Mouse (Mus musculus): ENCODE results near the gene Cwc22.

Gene Cwc22

GRCm38 (mm10) chr2:77945596-77946485 lies at the start of gene Cwc22:
Gene Cwc22 (minus strand): TSS chr2:77946375.
- in situ Hi-C loops (cut with MboI): no loop called here

DNA sequence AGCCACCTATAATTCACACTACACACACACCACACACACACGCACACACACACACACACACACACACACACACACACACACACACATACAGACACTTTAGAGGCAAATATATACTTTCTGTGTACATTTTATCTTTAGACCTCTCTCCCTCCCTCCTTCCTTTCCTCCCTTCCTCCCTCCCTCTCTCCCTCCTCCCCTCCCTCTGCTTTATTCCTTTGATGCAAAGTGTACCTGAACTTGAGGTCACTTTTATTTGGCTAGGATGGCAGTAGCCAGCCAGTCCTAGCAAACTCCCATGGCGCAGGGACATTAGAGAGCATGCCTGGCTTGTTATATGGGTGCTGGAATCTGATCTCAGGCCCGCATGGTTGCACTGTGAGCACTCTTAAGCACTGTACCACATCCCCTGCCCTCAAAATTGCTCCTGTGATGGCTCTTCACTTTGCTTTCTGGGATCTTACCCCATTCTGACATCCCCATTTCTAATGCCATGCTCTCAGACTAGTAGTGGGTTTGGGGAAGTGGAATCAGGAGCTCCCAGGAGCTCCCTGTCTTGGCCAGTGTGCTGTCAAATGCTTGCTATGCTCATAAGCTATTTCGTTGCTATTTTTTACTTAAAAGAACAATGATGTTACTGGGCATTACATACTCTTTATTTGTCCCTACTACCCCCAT lies 47.7 kb upstream of the Cwc22 start:
- in situ Hi-C loops (cut with MboI): no loop called here

DNA sequence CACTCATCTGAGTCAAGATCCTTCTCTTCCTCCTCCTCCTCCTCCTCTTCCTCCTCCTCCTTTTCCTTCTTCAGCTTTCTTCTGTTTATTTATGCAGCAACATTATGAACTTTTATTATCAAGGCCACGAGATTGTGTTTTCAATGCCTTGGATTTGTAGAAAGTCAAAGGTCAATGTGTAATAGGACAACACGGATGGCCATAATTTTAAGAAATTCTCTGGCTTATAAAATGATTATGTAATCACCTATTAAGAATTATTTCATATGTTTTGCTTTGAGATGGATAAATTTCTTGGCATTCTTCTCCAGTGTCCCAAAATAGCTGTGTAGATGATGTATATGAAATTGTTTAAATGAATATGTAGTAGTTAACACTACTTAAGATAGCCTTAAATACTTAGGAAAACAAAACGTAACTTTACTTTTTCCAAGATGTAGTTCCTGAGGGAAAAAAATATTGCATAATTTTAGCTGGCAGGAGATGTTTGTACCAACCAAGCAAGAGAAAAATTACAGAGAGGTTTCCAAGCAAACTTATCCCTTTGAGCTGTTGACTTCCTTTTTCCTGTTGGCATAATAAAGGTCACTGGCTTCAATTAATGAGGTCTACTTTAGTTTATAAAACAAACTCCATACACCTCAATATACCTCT lies 46.9 kb upstream of the Cwc22 start:
- in situ Hi-C loops (cut with MboI): no loop called here

GRCm38 (mm10) chr2:77990820-77991219 lies 44.6 kb upstream of the Cwc22 start:
- in situ Hi-C loops (cut with MboI): no loop called here

DNA sequence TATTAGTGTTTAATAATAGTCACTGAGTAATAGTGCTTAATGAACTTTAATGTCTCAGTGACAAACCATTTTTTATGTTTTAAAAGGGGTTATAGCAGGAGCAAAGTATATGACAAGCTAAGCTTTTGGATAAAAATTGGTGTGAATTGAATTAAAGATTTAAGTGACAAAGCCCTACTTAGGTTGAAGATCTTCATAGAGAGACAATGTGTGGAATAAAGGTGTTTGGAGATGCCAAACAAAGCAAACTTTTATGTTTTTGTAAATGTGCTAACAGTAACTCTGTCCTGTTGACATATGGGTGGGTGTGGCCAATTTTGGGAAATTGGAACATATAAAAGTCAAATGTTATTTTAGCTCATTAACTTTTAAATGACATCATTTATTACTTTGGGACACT lies 43.9 kb upstream of the Cwc22 start:
- in situ Hi-C loops (cut with MboI): no loop called here

- in situ Hi-C loops (cut with MboI): no loop called here
These were observed 43.2 kb upstream of the Cwc22 start for GRCm38 (mm10) chr2:77989390-77989789.

DNA sequence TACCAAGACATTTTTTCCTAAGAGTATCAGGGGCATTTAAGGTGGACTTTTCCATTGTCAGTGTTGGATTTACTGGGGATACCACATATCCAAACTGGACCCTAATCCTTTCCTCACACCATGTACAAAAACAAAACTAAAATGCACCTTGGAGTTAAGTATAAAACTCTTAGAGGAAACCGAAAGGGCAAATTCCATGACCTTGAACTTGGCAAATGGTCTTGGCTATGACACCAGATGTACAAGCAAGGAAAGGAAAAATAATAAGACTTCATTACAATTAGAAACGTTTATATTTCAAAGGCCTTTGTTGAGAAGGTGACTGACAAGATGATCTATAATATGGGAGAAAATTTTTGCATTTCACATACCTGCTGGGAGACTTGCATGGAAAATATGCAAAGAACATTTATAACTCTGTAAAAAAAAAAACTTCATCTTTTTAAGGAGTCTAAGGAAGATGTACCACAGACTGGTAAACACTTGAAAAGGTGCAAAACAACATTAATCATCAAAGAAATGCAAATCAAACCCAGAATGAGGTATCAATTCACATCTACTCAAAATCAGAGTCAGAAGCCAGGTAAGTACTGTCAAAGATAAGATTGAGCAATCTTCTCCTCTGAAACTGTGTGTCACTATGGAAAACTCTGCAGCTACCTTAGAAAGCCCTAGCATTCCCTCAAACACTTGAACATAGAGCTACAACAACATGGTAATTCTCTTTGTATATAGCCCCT lies 40.0 kb upstream of the Cwc22 start:
- in situ Hi-C loops (cut with MboI): no loop called here

DNA sequence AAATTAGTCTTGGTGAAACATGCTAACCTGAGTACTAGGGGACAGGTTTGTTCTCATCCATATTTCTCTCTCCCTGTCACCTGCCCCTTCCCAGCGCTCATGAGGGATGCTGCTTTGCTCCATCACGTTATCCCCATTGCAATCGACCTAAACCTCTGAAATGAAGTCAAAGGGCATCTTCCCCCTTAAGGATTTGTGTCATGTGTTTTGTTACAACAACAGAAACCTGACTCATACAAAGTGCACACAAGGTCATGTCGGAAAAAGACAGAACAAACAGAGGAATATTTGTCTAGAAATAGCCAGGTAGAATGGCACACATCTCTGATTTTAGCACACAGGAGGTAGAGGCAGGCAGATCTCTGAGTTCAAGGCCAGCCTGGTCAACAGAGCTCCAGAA lies 38.0 kb upstream of the Cwc22 start:
- in situ Hi-C loops (cut with MboI): no loop called here

GRCm38 (mm10) chr2:77981826-77982225 lies 35.7 kb upstream of the Cwc22 start:
- in situ Hi-C loops (cut with MboI): no loop called here

- in situ Hi-C loops (cut with MboI): no loop called here
These were observed 34.5 kb upstream of the Cwc22 start for GRCm38 (mm10) chr2:77980696-77981095.

DNA sequence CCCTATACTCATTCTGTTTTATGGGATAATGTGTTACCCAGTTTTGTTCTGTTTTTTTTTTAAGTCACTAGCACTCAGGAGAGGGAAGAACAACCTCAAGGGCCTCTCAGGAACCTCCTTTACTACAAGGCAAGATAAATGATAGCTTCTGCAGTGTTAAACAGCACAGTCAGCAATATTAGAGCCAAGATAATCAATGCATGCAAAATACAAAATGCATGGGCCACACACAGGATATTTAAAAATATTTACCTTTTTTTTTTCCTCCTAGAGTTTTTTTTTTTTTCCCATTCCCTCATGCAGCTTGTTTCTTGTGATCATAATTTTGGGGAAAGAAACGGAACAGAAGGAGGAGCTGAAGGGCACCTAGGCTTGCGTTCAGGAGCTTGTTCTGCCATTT lies 33.3 kb upstream of the Cwc22 start:
- in situ Hi-C loops (cut with MboI): no loop called here

DNA sequence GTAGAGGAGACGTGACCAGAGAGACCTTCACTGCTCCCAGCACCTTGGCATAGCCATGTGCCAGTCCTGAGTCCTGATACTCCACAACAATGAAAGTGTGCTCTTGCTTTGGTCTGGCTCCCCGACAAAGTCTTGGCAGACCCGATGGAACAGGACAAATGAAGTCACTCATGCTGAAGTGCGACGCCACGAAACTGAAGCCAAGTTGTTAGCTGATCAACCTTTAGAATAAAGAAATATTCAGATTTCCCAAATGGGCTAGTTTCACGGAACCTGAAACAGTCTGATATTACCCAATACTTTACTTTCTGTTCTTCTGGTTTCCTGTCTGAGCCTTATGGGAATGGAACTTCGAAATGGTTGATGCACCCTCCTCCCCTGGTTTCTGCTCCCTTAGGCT lies 32.9 kb upstream of the Cwc22 start:
- in situ Hi-C loops (cut with MboI): no loop called here

- in situ Hi-C loops (cut with MboI): no loop called here
These were observed 32.1 kb upstream of the Cwc22 start for GRCm38 (mm10) chr2:77978256-77978655.

GRCm38 (mm10) chr2:77976321-77976920 lies 30.2 kb upstream of the Cwc22 start:
- in situ Hi-C loops (cut with MboI): no loop called here

DNA sequence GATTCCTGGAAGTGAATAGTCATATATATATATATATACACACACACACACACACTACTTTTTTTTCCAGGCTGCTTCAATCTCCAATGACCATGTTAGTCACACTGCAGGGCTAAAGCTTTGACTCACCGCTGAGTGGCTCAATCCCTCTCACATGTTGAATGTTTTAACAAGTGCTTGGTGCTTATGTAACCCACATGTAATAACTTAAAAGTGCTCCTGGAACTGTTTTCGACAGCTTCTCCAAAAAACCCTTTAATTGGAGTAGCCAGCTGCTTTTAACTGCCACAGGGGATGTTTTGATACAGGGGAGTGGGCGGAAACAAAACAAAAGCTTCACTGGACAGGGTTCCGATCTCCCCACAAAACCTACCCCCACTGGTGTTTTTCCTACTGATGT lies 29.4 kb upstream of the Cwc22 start:
- in situ Hi-C loops (cut with MboI): no loop called here

GRCm38 (mm10) chr2:77974986-77975385 lies 28.8 kb upstream of the Cwc22 start:
- in situ Hi-C loops (cut with MboI): no loop called here

DNA sequence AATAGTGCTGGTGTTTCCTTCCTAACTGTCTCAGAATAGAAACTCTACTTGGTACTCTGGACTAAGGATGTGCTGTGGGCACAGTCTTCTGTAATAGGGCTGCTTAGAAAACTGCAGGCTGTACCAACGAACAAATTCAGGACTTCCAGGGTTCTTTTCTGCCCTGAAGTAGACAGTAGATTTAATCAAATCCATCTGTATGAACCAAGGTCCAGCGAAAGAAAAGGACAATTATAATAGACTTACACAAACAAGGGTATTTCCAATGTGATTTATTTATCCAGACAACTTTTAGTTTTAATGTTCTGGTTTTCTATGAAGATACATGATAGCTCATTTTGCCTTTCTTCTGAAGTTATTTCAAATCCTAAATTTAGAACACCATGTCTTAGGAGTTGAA lies 28.2 kb upstream of the Cwc22 start:
- in situ Hi-C loops (cut with MboI): no loop called here

DNA sequence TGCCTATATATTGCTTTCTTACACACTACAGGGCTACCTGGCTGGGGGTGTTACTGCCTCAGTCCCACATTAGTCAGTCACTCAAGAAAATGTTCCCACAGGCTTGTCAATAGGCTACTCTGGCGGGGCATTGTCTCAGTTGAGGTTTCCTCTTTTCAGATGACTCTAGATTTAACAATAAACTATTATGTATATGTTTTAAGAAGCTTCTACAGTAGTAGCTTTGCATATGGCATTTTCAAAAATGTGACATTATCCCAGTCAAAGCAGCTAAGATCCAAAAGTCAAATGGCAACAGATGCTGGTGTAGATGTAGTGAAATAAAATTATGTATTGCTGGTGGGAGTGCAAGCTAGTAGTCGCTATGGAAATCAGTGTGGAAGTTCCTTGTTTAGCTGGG lies 27.1 kb upstream of the Cwc22 start:
- in situ Hi-C loops (cut with MboI): no loop called here

- in situ Hi-C loops (cut with MboI): no loop called here
These were observed 26.4 kb upstream of the Cwc22 start for GRCm38 (mm10) chr2:77972541-77972940.

- in situ Hi-C loops (cut with MboI): no loop called here
These were observed 25.7 kb upstream of the Cwc22 start for GRCm38 (mm10) chr2:77971871-77972270.

DNA sequence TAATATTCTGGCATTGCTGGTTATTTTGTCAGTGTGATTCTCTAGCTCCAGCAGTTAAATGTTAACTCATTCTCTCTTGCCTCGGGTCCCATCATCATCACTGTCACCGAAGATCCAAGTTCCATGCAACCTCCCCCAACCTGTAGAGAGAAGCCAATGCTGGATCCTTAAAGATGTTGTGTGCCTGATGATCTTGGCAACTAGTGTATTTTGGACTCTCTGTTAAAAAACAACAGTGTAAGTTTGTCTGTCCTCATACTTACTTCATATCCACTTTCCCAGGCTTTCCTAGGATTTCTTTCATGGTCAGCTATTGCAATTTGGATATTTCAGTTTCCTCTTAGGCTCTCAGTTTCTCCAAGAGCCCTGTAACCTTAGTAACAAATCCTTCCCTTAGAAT lies 25.2 kb upstream of the Cwc22 start:
- in situ Hi-C loops (cut with MboI): no loop called here

DNA sequence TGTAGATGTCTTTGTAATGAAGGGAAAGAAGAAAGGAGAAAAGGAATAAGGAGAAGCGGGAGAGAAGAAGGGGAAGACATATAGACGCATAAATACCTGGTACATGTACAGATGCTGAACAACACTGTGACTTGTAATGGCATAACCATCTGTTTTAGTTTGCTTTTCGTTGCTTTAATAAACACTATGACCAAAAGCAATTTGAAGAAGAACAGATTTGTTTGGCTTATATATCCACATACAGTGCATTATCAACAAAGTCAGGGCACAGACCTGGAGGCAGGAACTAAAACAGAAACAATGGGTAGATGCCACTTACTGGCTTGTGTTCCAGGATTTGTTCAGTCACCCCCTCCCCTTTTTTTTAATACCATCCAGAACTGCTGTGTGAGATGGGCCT lies 24.4 kb upstream of the Cwc22 start:
- in situ Hi-C loops (cut with MboI): no loop called here
